Mouse (Mus musculus): ENCODE measurements around the gene Ap2a1.

GRCm38 (mm10) chr7:44871181-44871580, 58.1 kb downstream of the Ap2a1 start:
- TF ChIP-seq CTCF (IDR thresholded peaks at IDR 0.05; ENCODE audit: low read depth), result no peak
- TF ChIP-seq EP300 (IDR thresholded peaks at IDR 0.05; ENCODE audit: low read depth), result no peak

Measured in liver, embryonic 14.5 days (tissue).